Mouse (Mus musculus): Measurements from ENCODE around the gene Cd247.

- no peak for TF ChIP-seq CTCF (IDR thresholded peaks at IDR 0.05; ENCODE audit: low read depth)
- no peak for TF ChIP-seq EP300 (IDR thresholded peaks at IDR 0.05; ENCODE audit: low read depth)
These were observed 121.0 kb downstream of the Cd247 start for GRCm38 (mm10) chr1:165909471-165909870.

Data from heart, postnatal 0 days (tissue).